Mouse (Mus musculus) left cerebral cortex, adult 18-20 months (tissue): ENCODE measurements around the gene Mink1. TPM values are rescaled to one million over a fixed set of nuclear protein-coding genes. Genes with fewer than 3 reads are reported as not detected.

Experiments
- total RNA-seq, 2 experiments: library from RNA; stranded (reverse); gene quantifications; 2 replicates each; pipeline ENCODE4 v1.2.3; 2021

Gene Mink1
- total RNA-seq, 2 experiments from 2014 or later = 396 to 435 TPM

Other genes starting within 250 kb of the Mink1 start
- gene Alox12e, start 240.3 kb upstream of the Mink1 start, total RNA-seq = under 1 TPM; 0.19 to 0.40 TPM
- gene Alox15, start 210.8 kb upstream of the Mink1 start, total RNA-seq = not detected
- 10 to 100 TPM; 33.1 to 34.6 TPM for gene Pelp1, start 152.8 kb upstream of the Mink1 start, total RNA-seq
- 10 to 100 TPM; 68.1 to 76.7 TPM for gene Arrb2, start 130.2 kb upstream of the Mink1 start, total RNA-seq
- gene Med11, start 111.0 kb upstream of the Mink1 start, total RNA-seq = 10 to 100 TPM; 13.9 to 15.4 TPM
- 1 to 10 TPM in 1 of 2 experiments, under 1 TPM in 1; 0.23 to 1.4 TPM for gene Zmynd15, start 103.4 kb upstream of the Mink1 start, total RNA-seq
- 1 to 10 TPM in 1 of 2 experiments, under 1 TPM in 1; 0.42 to 1.4 TPM for gene Cxcl16, start 102.9 kb upstream of the Mink1 start, total RNA-seq
- gene Tm4sf5, start 57.6 kb upstream of the Mink1 start, total RNA-seq = under 1 TPM in 1 of 2 experiments, not detected in 1; 0.37 TPM
- gene Vmo1, start 48.3 kb upstream of the Mink1 start, total RNA-seq = not detected
- not detected for gene Gltpd2, start 43.7 kb upstream of the Mink1 start, total RNA-seq
- gene Psmb6, start 37.5 kb upstream of the Mink1 start, total RNA-seq = 100 to 1,000 TPM; 184 to 189 TPM
- not detected for gene Gm40193, start 29.9 kb upstream of the Mink1 start, total RNA-seq
- 10 to 100 TPM; 13.3 to 15.8 TPM for gene Pld2, start 22.8 kb upstream of the Mink1 start, total RNA-seq
- gene 4930544D05Rik, start 53.0 kb downstream of the Mink1 start, total RNA-seq = under 1 TPM in 1 of 2 experiments, not detected in 1; 0.65 TPM
- gene Chrne, start 56.3 kb downstream of the Mink1 start, total RNA-seq = under 1 TPM in 1 of 2 experiments, not detected in 1; 0.63 TPM
- not detected for gene Gp1ba, start 76.2 kb downstream of the Mink1 start, total RNA-seq
- 10 to 100 TPM; 86.4 to 90.1 TPM for gene Rnf167, start 84.4 kb downstream of the Mink1 start, total RNA-seq
- gene Slc25a11, start 84.6 kb downstream of the Mink1 start, total RNA-seq = 100 to 1,000 TPM; 120 to 124 TPM
- gene Pfn1, start 91.8 kb downstream of the Mink1 start, total RNA-seq = 100 to 1,000 TPM; 224 to 231 TPM
- gene Eno3, start 94.3 kb downstream of the Mink1 start, total RNA-seq = 1 to 10 TPM; 7.3 to 8.8 TPM
- 10 to 100 TPM; 47.5 to 52.8 TPM for gene Spag7, start 106.5 kb downstream of the Mink1 start, total RNA-seq
- gene Camta2, start 125.2 kb downstream of the Mink1 start, total RNA-seq = 100 to 1,000 TPM; 217 to 224 TPM
- 1 to 10 TPM; 1.8 to 2.2 TPM for gene Inca1, start 137.3 kb downstream of the Mink1 start, total RNA-seq
- gene Kif1c, start 137.7 kb downstream of the Mink1 start, total RNA-seq = 10 to 100 TPM; 54.8 to 57.7 TPM
- 10 to 100 TPM; 17.2 to 17.9 TPM for gene Zfp3, start 201.3 kb downstream of the Mink1 start, total RNA-seq
- not detected for gene Scimp, start 249.7 kb downstream of the Mink1 start, total RNA-seq